Mouse (Mus musculus) urinary bladder, adult 2 months (tissue): Measurements from ENCODE around the gene March4. TPM values are rescaled to one million over a fixed set of nuclear protein-coding genes. Genes with fewer than 3 reads are reported as not detected.

Source experiments
- DNase-seq: peaks from one replicate; pipeline ENCODE4 v3.0.0; 2022; ENCODE audit warnings: low spot score
- polyA plus RNA-seq: library from polyadenylated mRNA; depleted of rRNA; stranded (reverse); fragments of >200 nt; gene quantifications from 2 replicates; pipeline ENCODE4 v1.2.3, GENCODE M21; 2012; rRNA removed

Gene March4
- polyA plus RNA-seq, 1 experiment, result 0.04 TPM

DNA sequence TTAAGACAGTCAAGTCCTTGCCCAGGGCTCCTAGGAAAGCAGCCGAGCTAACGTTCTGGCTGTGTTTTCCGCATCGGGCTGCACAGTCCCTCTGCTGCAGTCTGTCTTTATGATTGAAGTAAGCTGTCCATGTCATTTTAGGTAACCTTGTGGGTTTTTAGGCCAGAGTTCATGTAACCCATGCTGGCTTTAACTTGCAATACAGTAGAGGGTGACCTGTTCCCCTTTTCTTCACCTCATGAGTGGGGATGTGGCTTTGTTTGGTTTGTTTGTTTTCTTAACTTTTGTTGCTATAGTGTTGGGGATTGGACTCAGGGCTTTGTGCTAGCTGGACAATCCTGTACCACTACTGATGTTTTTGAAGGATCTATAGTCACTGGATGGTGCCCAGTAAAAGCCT, 146.3 kb downstream of the March4 start:
- DNase-seq, result no peak

DNA sequence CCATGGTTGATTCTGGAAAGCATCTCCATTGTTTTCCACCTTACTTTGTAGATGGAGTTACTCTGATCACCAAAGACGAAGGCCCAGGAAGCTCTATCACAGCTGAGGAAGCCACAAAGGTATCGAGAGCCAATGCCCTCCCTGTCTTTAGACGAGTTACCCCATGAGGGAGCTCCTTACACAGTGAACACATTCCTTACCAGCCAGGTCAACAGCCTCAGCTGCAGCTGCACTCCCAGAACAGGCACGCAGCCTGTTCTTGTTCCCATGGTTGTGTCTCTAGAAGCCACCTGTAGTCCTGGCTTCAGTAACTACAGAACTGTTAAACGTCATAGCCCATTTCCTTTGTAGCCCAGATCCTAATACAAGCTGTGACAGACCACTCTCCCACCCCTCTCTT, 153.1 kb downstream of the March4 start:
- DNase-seq, result no peak

DNA sequence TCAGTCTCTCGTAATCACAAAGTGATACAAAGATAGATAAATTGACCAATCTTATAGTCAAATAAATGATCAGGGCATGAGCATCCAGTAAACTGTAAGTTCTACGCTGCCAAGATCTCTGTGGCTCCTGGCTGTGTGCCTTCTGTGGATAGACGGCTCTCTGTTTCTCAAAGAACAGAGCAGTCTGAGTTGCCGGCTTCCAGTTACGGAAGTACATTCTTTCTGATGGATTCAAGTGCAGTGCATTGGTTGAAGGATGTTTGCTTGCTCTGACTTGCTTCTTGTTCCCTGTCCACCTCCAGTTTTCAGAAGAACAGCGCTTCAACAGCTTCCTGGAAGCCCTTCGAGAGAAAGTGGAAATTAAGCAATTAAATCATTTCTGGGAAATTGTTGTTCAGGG, 153.7 kb downstream of the March4 start:
- no peak for DNase-seq

DNA sequence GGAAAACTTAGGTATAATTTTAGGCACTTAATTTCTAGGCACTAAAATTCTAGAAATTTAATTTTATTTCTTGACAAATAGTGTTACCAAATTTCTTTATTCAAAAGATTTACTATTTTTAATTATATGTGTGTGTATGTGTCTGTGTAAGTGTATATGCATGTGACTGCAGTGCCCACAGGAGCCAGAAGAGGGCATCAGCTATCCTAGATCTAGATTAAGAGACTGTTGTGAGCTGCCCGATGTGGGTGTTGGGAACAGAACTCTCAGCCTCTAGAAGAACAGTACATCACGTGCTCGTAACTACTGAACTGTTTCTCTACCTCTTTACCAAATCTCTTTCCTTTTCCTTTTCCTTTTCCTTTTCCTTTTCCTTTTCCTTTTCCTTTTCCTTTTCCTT, 156.2 kb downstream of the March4 start:
- no peak for DNase-seq

DNA sequence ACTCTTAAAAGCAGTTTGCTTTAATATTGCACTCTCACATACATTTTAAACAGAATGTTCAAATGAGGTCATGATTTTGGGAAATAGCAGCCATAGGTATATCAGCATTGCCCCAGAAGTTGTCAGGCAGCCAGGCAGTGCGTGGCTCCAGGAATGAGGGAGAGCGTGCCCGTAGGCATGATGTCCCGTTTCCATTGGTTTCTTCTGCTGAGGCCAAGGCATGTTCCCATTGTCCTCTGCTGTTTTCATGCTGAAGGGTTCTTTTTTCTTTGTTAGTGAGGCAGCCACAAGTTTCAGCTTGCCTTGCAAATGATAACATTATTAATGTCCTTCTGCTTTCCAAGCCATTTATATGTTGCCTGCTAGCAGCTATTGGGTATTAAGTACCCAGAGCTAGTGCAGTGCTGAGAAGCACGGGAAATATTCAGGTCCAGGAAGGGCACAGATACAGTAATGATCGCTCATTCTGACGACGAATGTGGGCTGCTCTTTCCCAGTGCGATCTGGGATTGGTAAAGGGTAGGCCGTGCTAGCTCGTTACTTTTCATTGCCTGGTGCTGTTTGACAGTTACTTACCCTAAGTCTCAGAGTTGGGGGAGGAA, 156.9 kb downstream of the March4 start:
- DNase-seq, result no peak

DNA sequence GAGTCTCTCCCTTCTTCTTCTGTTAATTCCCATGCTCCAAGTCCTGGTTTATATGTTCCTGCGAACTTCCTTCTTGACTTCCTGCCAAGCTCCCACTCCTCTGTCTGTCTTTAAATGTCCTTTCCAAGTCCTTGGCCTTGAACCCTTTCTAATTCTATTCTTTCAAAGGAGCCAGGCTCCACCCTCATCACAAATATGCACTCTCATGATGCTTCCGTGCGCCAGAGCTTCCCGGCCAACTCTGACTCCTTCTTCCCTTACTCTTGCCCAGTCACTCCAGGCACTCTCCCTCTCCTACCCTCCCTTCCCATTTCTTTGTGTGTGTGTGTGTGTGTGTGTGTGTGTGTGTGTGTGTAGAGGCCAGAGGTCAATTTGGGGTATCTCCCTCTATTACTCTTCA, 158.6 kb downstream of the March4 start:
- no peak for DNase-seq

Other genes starting within 250 kb of the March4 start
- gene Xrcc5, start 229.5 kb downstream of the March4 start, polyA plus RNA-seq, result 17.8 and 18.4 TPM in 2 replicates
- gene Smarcal1, start 46.3 kb upstream of the March4 start, polyA plus RNA-seq, result 28.6 and 29.7 TPM in 2 replicates
- gene Ankar, start 163.6 kb upstream of the March4 start, polyA plus RNA-seq, result not detected in 2 replicates
- gene Rpl37a, start 174.4 kb upstream of the March4 start, polyA plus RNA-seq, result 1,766 and 1,999 TPM in 2 replicates